Mouse (Mus musculus): Measurements from ENCODE around the gene E430018J23Rik. TPM values are rescaled to one million over a fixed set of nuclear protein-coding genes. Genes with fewer than 3 reads are reported as not detected.
"Not testable (repeated sequence)": the region's sequence is repeated elsewhere in the genome, so short reads cannot be mapped to it uniquely, and the experiment has no call there.

The E430018J23Rik gene
- polyA plus RNA-seq, 1 experiment from 2014 or later: 4.9 TPM

DNA sequence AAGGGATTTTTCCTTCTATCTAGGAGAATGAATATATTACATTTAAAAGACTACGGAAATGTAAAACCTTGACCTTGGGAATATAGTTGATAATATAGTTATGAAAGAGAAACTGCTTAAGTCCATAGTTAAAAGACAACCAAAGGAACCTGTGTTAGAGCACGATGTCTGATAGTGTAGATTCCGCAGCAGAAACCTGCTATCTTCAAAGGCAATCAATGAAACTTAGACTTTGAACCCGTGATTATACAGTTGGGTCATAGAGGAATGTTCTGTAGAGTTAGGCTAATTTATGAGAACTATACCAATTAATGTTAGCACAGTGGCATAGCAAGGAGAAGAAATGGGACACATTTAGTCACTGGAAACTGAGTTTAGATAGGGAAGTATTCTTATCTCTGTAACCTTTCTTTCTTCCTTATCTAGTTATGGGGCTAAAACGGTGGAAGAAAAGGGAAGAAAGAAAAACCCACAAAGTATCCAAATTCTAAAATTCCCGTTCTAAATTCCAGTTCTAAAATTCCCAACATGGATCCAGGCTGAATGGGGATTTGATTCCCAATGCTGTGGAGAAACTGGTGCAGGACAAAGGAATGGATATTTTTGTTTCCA lies 15.0 kb downstream of the E430018J23Rik start:
- no peak for DNase-seq (ENCODE audit: low spot score)

DNA sequence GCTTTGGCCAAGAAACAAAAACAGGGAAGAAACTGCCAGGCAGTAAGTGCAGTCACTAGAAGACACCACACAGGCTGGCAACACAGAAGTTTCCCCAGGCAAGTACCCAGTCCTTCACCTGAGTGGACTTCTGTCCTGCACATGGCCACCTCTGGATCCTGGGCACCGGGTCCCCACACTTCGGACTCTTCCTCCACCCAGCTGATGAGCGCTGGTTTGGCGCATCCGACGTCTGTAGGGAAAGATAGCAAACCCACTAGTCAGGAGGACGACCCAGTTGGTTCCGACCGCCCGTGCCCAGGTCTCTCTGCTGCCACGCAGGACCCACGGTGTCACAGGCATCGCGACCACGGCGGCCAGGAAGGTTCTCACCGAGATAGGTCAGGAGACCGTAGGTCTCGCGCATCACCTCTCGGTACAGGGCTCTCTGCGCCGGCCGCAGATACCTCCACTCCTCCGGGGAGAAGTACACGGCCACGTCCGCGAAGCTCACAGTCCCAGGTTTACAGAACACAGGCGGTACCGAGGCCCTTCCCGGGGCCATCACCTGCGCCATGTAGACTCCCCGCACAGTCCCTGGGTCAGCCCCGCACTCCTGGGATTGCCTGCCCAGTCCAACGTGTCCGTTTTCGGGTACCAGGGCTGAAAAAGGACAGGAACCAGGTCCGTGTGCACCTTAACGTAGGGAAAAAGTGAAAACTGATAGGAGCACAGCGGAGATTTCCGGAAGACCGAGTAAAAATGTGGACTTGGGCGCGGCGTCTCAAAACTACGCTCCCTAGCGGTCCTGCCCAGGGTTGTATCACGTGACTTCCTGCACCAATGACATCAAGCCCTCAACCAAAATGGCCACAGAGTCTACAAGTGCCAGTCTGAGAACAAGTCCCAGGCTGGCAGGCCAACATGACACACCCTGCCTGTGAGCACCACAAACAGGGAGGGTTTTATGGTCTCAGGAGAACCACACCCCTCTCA lies 17.9 kb downstream of the E430018J23Rik start, which contains the start of gene Zfp747:
TSS of gene Zfp747 (minus strand) at position 780 of the 975 bp plus-strand sequence.
- peak; percentile 95 for DNase-seq (ENCODE audit: low spot score)

DNA sequence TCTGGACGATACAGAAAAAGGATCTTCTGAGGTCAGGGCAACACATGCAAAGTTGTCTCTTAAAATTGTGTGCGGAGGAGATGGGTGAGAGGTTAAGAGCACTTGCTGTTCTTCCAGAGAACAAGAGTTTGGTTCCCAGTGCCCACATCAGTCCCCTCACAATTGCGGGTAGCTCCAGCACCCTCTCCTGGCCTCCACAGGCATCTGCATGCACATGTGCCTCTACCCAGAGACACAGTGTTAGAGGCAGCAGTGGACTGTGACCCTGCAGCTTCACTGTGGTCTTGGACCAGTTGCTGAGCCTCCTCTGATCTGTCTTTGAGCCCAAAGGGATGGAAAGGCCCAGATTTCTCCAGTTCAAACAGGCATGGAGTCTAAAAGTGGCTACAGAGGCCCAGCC lies 21.6 kb downstream of the E430018J23Rik start:
- not testable (repeated sequence) for DNase-seq (ENCODE audit: low spot score)

DNA sequence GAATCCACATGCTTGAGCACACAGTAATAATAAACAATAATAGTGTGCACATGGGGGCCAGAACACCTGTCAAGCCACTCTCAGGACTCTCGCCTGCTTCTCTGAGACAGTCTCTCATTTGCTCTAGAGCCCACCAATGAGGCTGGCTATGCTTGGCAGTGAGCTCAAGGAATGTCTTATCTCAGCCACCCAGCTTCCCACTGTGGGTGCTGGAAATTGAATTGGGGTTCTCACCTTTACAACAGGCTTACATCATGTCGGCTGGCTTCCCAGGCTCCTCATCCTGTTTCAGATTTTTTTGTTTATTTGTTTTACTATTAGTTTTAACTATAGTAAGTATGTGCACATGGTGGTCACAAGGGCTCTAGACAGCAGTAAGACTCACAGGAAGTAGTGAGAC lies 22.2 kb downstream of the E430018J23Rik start:
- DNase-seq (ENCODE audit: low spot score): no peak

DNA sequence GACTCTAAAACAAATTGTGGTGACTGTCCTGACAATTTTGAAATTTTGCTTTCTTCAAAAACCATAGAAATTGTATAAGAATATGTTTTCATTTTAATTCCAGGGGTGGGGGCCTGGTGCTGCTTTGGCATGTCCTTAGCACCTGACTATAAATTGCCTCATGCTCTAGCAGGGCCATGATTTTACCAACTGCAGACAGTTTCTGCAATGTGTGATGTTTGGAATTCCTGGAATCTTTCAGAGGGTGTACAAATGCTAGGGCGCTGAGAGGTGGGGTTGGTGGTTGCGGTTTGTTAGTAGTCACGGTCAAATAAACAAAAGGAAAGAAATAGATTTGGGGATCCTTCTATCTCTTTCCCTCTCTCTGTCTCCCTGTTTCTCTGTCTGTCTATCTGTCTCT lies 27.2 kb downstream of the E430018J23Rik start:
- DNase-seq (ENCODE audit: low spot score): no peak

DNA sequence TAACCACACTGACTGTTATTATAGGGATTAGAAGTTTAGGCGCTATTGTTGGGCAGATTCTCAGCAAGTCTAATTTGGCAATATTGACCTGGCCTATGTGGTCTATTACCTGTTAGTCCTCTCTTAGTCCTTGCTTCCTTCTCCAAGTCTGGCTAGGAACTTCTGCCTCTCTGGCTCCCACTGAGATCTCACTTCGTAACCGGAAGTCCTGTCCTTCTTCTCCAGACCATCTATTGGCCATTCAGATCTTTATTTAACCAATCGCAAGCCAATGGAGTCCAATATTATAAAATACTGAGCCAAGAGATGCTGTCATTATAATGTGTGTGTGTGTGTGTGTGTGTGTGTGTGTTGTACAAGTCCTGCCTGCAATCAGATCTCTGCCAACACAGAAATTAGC lies 29.3 kb downstream of the E430018J23Rik start:
- no peak for DNase-seq (ENCODE audit: low spot score)

DNA sequence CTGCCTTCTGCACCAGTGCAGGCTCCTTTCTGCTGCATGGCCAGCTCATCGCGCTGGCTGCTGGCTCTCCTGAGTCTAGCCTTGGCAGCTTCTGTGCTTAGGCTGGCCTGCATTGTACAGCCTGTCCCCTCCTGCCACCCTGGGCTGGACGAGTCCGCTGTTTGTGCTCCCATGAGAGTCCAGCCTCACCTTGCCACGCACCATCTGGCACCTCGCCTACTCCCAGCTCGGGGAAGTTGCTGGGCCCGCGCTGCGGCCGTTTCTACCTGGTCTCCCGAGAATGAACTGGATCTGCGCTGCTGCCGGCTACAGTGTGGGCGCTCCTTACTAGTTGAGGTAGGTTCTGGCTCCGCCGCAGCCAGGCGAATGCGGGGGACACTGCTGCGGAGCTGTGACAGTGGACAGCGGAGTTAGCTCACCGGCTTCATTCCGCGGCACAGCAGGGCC lies 29.9 kb downstream of the E430018J23Rik start:
- DNase-seq (ENCODE audit: low spot score): no peak

DNA sequence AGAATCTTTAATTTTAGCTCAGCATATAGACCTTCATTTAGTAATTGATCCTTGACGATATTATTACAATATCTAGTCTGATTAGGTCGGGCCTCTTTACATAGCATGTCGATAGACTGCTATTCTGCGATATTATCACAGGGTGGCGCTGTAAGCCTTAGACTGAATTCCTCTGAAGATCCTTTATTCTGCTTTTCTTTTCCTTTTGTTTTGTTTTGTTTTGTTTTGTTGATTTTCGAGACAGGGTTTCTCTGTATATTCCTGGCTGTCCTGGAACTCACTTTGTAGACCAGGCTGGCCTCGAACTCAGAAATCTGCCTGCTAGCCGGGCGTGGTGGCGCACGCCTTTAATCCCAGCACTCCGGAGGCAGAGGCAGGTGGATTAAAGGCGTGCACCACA lies 31.0 kb downstream of the E430018J23Rik start:
- peak; percentile 68 for DNase-seq (ENCODE audit: low spot score)

DNA sequence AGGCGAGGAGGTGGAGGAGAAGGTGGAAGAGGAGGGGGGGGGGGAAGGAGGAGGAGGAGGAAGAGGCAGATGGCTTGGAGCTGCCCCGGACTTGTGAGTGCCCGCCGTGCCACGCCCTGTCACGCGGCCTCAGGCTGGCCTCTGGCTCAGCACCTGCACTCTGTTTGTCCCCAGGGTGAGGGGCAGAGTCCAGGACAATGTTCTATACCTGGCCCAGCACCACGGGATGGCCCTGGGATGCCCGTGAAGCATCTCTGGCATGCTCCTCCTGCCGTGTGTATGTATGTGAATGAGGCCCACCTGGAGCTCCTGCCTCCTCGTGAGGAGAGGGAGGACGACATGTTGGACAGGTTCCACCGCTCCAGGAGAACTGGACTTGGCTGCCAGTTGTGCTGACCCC lies 32.0 kb downstream of the E430018J23Rik start:
- no peak for DNase-seq (ENCODE audit: low spot score)

DNA sequence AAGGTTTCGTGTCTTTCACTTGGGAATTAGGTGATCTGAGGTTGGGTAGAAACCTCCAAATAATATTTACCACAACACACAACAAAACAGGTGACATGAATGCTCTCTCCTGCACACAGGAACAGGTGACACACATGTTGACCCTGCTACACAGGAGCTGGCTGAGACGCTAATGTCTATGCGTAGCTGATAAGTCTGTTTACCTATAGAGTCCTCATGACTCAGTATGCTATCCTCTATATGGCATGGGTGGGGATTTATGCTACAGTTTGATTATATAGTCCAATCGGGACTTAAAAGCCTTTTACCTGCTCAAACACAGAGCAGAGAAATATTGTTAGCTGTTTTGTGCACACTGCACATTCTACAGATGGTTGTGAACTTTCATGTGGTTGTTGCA lies 33.2 kb downstream of the E430018J23Rik start:
- DNase-seq (ENCODE audit: low spot score): no peak

DNA sequence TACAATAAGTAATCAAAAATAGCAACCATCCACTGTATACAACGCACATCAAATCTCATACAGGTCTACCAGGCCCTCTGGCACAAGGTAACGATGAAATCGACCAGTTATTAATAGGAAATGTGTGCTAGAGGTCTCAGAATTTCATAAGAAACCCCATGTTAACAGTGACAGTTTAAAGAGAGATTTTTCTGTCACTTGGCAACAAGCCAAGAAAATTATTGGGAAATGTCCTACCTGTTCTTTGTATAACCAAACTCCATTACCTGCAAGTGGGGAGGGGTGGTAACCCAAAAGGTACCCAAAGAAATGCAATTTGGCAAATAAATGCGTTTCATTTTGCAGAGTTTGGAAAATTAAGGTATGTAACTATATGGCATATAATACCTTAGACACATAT lies 35.0 kb downstream of the E430018J23Rik start:
- no peak for DNase-seq (ENCODE audit: low spot score)

DNA sequence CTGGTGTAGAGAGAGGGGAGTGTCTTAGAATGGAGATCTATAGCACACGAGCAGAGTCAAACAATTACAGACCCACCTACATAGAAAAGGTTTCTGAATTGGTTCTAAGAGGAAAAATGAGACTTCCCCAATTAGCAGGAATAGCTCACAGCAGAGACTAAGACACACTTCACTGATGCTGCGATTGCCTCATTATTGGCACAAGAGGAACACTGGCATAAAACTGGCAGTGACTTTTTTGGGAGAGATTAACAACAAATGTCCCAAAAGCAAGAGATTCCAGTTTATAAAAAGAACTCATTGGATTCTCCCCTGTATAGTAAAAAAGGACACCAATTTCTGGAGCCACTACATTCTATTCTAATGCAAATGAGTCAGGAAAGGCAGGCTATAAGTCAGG lies 35.6 kb downstream of the E430018J23Rik start:
- no peak for DNase-seq (ENCODE audit: low spot score)

DNA sequence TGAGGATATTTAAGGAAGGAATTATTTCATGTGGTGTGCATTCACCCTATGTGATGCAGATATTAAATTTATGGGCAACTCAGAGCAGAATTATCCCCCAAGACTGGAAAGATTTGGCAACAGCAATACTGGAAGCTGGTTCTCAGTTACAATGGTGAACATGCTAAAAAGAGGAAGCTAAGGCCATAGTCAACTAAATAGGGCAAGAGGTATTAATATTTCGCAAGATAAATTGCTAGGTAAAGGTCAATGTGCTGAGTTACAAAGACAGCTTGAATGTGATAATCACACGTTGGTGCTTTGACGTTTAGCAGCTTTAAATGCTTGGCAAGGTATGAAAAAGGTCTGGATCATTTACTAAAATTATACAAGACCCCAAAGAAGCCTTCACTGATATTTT lies 37.6 kb downstream of the E430018J23Rik start:
- DNase-seq (ENCODE audit: low spot score): no peak

DNA sequence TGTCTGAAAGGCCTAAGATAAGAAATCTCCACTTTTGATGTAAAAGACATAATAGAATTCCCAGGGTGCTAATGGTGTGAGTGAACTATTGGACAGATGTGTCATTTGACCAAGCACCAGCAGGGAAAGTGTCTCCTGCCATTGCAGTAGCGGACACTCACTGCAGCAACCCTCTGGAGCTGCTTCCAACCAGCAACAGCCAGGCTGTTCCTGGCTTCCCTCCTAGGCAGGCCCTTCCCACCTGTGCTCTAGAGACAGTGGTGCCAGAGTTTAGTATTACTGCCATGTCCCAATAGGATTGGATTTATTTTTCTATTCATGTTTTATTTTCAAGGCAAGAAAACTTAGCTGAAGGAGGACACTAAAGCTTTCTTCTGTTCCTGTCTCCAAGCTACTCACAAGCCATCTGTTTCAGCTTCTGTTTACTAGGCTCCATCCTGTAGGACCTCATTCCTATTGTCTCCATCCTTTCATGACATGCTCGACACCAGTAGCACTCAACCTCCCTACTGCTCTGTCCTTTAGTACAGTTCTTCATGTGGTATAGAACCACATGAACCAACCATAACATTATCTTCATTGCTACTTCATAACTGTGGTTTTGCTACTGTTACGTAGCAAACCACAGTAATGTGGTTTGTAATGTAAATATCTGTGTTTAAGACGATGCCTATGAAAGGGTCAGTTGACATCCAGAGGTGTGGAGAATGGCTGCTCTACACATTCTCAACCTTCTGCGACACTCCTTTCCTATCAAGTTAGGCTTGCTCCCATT lies 42.0 kb downstream of the E430018J23Rik start:
- no peak for DNase-seq (ENCODE audit: low spot score)

DNA sequence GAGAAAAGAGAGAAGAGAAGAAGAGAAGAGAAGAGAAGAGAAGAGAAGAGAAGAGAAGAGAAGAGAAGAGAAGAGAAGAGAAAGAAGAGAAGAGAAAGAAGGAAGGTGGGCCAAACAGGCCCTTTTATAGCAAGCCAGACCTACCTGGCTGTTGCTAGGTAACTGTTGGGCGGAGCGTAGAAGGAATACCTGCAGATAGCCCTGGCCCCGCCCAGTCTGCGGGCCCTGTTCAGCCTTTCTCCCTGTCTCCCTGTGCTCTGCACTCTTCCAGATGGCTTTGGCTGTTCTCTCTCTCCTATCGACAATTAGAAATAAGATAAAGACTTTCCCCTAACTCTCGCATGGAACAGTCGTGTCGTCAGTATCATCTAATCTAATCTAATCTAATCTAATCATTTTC lies 46.8 kb downstream of the E430018J23Rik start:
- DNase-seq (ENCODE audit: low spot score): no peak

DNA sequence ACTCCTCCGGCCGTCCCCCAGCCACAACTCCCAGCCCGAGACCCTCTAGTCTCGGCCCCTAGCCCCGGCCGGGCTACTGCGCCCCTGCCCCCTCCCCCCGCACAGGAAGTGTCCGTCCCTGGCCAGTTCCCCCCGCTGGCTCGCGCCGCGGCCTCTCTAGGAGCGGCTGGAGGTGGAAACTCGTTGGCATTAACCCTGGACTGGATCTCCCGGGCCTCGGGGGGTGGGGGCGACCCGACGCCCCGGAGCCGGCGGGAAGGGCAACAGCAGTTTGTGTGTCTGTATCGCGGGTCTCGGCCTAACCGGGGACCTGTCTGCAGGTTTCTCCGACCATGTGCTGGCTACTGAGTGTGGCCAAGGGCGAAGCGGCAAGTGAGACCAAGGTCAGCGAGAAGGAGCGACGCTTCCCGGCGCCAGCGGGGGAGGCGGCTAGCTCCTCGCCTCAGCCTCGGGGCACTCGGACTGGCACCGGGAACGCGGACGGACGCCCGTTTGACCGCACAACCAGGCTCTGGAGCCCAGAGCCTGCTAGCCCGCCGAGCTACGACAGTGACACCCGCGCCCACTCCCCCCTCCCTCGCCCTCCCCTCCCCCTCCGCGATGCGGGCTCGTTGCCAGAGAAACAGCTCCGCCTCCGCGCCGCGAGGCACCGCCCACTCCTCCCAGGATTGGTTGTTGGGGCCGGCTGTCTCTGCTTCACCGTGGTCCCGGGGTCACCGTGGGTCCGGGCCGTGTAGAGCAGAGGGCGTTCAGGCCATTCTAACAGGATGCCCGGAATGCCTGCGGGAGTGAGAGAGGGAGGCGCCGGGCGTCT lies 47.7 kb downstream of the E430018J23Rik start, which contains the start of gene Zfp768:
TSS of gene Zfp768 (minus strand) at position 78 of the 814 bp plus-strand sequence.
- peak; percentile 88 for DNase-seq (ENCODE audit: low spot score)

DNA sequence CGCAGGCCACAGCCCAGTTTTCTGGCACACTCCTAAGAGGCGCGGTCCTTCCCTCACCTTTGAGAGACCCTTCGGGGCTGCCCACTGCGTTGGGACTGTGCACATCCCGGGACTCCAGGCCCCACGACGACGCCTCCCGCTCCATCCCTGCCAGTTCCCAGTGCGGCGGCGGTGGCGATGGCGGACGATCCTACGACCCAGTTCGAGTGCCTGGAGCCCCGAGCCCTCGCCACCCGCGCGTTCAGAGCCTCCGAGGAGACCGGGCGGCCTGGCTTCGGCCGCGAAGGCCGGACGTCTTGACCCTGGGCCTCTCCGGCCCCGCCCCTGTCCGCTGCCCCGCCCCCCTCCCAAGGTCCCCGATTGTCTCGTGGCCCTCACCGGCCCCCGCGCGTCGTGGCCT lies 48.3 kb downstream of the E430018J23Rik start:
- DNase-seq (ENCODE audit: low spot score): no peak

DNA sequence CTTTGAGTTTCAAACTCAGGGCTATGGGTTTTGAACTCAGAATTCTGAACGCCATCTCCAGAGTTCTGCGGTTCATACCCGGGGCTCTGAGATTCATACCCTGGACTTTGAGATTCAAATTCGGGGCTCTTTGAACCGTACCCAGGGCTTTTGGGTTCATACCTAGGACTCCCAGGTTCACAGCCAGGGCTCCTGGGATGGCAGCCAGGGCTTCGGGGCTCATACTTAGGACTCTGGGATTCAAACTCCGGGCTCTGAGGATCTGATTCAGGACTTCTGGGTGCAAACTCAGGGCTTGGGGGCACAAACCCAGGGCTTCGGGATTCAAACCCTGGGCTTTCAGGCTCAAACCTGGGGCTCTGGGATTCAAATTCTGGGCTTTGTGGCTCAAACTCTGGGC lies 49.1 kb downstream of the E430018J23Rik start:
- DNase-seq (ENCODE audit: low spot score): no peak

DNA sequence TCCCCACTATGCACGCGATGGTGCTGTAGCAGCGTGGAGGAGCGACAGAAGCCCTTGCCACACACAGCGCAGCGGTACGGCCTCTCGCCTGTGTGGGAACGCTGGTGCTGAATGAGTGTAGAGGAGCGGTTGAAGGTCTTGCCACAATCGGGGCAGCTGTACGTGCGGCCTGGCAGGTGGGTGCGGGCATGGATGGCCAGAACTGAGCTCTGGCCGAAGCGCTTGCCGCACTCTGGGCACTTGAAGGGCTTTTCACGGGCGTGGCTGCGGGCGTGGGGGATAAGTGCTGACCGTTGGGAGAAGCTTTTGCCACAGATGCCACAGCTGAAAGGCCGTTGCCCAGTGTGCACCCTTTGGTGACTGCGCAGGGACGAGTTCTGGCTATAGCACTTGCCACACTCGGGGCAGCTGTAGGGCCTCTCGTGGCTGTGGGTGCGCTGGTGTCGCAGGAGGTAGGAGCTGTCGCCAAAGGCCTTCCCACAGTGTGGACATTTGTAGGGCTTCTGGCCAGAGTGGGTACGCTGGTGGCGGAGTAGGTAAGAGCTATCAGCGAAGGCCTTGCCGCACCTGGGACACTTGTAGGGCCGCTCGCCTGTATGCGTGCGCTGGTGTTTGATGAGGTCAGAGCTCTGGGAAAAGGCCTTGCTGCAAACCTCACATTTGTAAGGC lies 49.9 kb downstream of the E430018J23Rik start:
- no peak for DNase-seq (ENCODE audit: low spot score)

DNA sequence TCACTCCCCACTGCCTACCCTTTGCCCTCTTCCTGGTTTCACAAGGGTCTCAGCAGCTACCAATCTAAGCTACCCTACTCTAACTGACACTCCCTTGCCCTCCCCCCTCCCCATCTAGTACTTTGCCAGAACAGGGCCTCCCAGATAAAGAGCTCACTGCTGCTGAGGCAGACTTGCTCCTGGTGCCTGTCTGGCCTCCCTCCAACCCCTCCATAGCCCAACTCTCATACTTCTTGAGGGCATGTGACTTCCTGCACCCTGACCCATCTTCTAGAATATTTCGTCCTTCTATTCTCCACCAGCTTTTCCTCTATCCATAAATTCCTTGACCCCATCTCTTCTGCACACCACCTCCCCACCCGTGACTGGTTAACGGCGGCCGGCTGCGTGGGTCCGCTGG lies 50.5 kb downstream of the E430018J23Rik start:
- DNase-seq (ENCODE audit: low spot score): no peak

All from thymus, postnatal 0 days (tissue).